Comparison of ENCODE assay signal across 27 mouse cellular contexts in genomic region chr3:154453025-154453424, GRCm38 (mm10).
DNase-seq lines count a peak whose midpoint lies in the region; ATAC-seq and TF ChIP-seq lines count a peak whose summit lies in the region.
"Had no signal": no experiment of that assay in that cellular context is flagged by ENCODE, and none has a peak within 500 bp of the region (broad histone marks: within the 10 kb centered on the region; RNA-seq: fewer than 3 reads in every experiment).

No protein-coding gene starts in this region.

- no peak overlapping the region for H3K27ac ChIP-seq in intestine, embryonic 15.5 days
- H3K27ac ChIP-seq in intestine, embryonic 16.5 days (ENCODE audit: low read length) = no peak overlapping the region
- H3K27ac ChIP-seq in lung, embryonic 16.5 days (ENCODE audit: low read length) = no peak overlapping the region
- H3K27ac ChIP-seq: embryonic facial prominence, embryonic 10.5 days; embryonic facial prominence, embryonic 13.5 days; forebrain, embryonic 12.5 days; forebrain, embryonic 15.5 days; heart, adult 2 months; heart, embryonic 10.5 days; heart, embryonic 13.5 days; hindbrain, embryonic 12.5 days; hindbrain, embryonic 15.5 days had no signal

- H3K9ac ChIP-seq in intestine, embryonic 15.5 days = no peak overlapping the region
- no peak overlapping the region for H3K9ac ChIP-seq in intestine, embryonic 16.5 days (ENCODE audit: low read depth, low read length)
- no peak overlapping the region for H3K9ac ChIP-seq in lung, embryonic 16.5 days (ENCODE audit: low read length)
- H3K9ac ChIP-seq: embryonic facial prominence, embryonic 13.5 days; forebrain, embryonic 12.5 days; forebrain, embryonic 15.5 days; heart, embryonic 13.5 days; hindbrain, embryonic 12.5 days; hindbrain, embryonic 15.5 days had no signal

- no peak for DNase-seq in lung, adult 2 months
- peak; percentile 25 for DNase-seq in NIH3T3 (ENCODE audit: low read depth)
- DNase-seq in B cell, adult 2 months = no peak
- DNase-seq: adrenal gland, adult 8-10 months; adrenal gland, postnatal 25 days; cerebellum, adult 11-12 months; cerebellum, adult 8-10 months; cerebellum, postnatal 10 days; cerebellum, postnatal 36 days; embryo, embryonic 11 days; gastrocnemius, postnatal 25 days; heart, adult 2 months; heart, postnatal 14 days had no signal

- no peak for TF ChIP-seq CTCF in lung, adult 2 months (IDR thresholded peaks at IDR 0.05; ENCODE audit: insufficient read depth, low read length)

- H3K27me3 ChIP-seq in intestine, embryonic 15.5 days (replicated peaks) = no peaks in the 10 kb centered on the region
- no peaks in the 10 kb centered on the region for H3K27me3 ChIP-seq in intestine, embryonic 16.5 days (replicated peaks; ENCODE audit: control insufficient read depth, insufficient read depth, low read length)
- H3K27me3 ChIP-seq in lung, embryonic 16.5 days (ENCODE audit: control insufficient read depth, insufficient read depth, low read depth, low read length) = no peaks in the 10 kb centered on the region
- H3K27me3 ChIP-seq: embryonic facial prominence, embryonic 13.5 days; forebrain, embryonic 12.5 days; forebrain, embryonic 15.5 days; heart, embryonic 13.5 days; hindbrain, embryonic 12.5 days; hindbrain, embryonic 15.5 days had no signal

- no peak overlapping the region for H3K4me2 ChIP-seq in intestine, embryonic 15.5 days (replicated peaks)
- H3K4me2 ChIP-seq in intestine, embryonic 16.5 days (ENCODE audit: low read depth, low read length) = no peak overlapping the region
- H3K4me2 ChIP-seq in lung, embryonic 16.5 days (ENCODE audit: low read depth, low read length) = no peak overlapping the region
- H3K4me2 ChIP-seq: embryonic facial prominence, embryonic 13.5 days; forebrain, embryonic 12.5 days; forebrain, embryonic 15.5 days; heart, embryonic 13.5 days; hindbrain, embryonic 12.5 days; hindbrain, embryonic 15.5 days had no signal

- H3K4me1 ChIP-seq in intestine, embryonic 15.5 days (replicated peaks) = no peaks in the 10 kb centered on the region
- H3K4me1 ChIP-seq in intestine, embryonic 16.5 days (ENCODE audit: control insufficient read depth, insufficient read depth, low read length) = no peaks in the 10 kb centered on the region
- H3K4me1 ChIP-seq in lung, embryonic 16.5 days (replicated peaks; ENCODE audit: control insufficient read depth, insufficient read depth, low read length) = peaks cover 8% of the 10 kb centered on the region; the same call in 1 of the 2 replicates
- peaks cover 2% of the 10 kb centered on the region; the same call in 1 of the 2 replicates for H3K4me1 ChIP-seq in lung, adult 2 months (ENCODE audit: control insufficient read depth, insufficient read depth, low read length)
- H3K4me1 ChIP-seq: embryonic facial prominence, embryonic 10.5 days; forebrain, embryonic 12.5 days; forebrain, embryonic 15.5 days; heart, embryonic 10.5 days; heart, embryonic 13.5 days; hindbrain, embryonic 12.5 days; hindbrain, embryonic 15.5 days had no signal

- no peak overlapping the region for H3K4me3 ChIP-seq in intestine, embryonic 15.5 days (replicated peaks)
- no peak overlapping the region for H3K4me3 ChIP-seq in intestine, embryonic 16.5 days (ENCODE audit: low read length)
- no peak overlapping the region for H3K4me3 ChIP-seq in lung, embryonic 16.5 days (ENCODE audit: low read length)
- no peak overlapping the region for H3K4me3 ChIP-seq in lung, adult 2 months (replicated peaks; ENCODE audit: extremely low read depth, low read depth, low read length)
- H3K4me3 ChIP-seq: embryonic facial prominence, embryonic 10.5 days; embryonic facial prominence, embryonic 13.5 days; erythroblast, embryonic 14.5 days; forebrain, embryonic 12.5 days; forebrain, embryonic 15.5 days; heart, adult 2 months; heart, embryonic 10.5 days; heart, embryonic 13.5 days; hindbrain, embryonic 12.5 days; hindbrain, embryonic 15.5 days had no signal

- no peak for TF ChIP-seq POLR2A in lung, adult 2 months (IDR thresholded peaks at IDR 0.05; ENCODE audit: borderline replicate concordance, extremely low read depth, low read depth, low read length)

- no peaks in the 10 kb centered on the region for H3K36me3 ChIP-seq in intestine, embryonic 15.5 days
- H3K36me3 ChIP-seq in intestine, embryonic 16.5 days (ENCODE audit: control insufficient read depth, insufficient read depth, low read length) = no peaks in the 10 kb centered on the region
- H3K36me3 ChIP-seq in lung, embryonic 16.5 days (ENCODE audit: control insufficient read depth, insufficient read depth, low read length) = no peaks in the 10 kb centered on the region
- H3K36me3 ChIP-seq: embryonic facial prominence, embryonic 10.5 days; embryonic facial prominence, embryonic 13.5 days; forebrain, embryonic 12.5 days; forebrain, embryonic 15.5 days; heart, embryonic 10.5 days; heart, embryonic 13.5 days; hindbrain, embryonic 12.5 days; hindbrain, embryonic 15.5 days had no signal

- no peaks in the 10 kb centered on the region for H3K9me3 ChIP-seq in intestine, embryonic 15.5 days
- no peaks in the 10 kb centered on the region for H3K9me3 ChIP-seq in intestine, embryonic 16.5 days (ENCODE audit: control insufficient read depth, low read length)
- no peaks in the 10 kb centered on the region for H3K9me3 ChIP-seq in lung, embryonic 16.5 days (ENCODE audit: control insufficient read depth, low read length)
- H3K9me3 ChIP-seq: forebrain, embryonic 12.5 days; hindbrain, embryonic 15.5 days had no signal

- peak; percentile 49; the same call in 1 of the 2 replicates for ATAC-seq in intestine, embryonic 15.5 days
- ATAC-seq in intestine, embryonic 16.5 days = no peak
- ATAC-seq in lung, embryonic 16.5 days (ENCODE audit: low read depth) = peak; percentile 72
- ATAC-seq: activated CD4-positive, CD25-positive, alpha-beta regulatory T cell, adult 4 months; CD4-positive, CD25-positive, alpha-beta regulatory T cell, adult 4 months; forebrain, embryonic 15.5 days had no signal
